Mouse (Mus musculus) megakaryocyte, embryonic 14.5 days (primary cell): Measurements from ENCODE around the gene Ptprg.

Experiments used
- FLI1 ChIP-seq: IDR thresholded peaks from 2 replicates; pipeline ENCODE4 v1.6.1; 2012; ENCODE audit warnings: low read length, inconsistent platforms, mixed read lengths
- GATA1 ChIP-seq: IDR thresholded peaks from 3 replicates; pipeline ENCODE4 v1.6.1; 2012; ENCODE audit warnings: mixed read lengths, low read length, inconsistent platforms, borderline replicate concordance

DNA sequence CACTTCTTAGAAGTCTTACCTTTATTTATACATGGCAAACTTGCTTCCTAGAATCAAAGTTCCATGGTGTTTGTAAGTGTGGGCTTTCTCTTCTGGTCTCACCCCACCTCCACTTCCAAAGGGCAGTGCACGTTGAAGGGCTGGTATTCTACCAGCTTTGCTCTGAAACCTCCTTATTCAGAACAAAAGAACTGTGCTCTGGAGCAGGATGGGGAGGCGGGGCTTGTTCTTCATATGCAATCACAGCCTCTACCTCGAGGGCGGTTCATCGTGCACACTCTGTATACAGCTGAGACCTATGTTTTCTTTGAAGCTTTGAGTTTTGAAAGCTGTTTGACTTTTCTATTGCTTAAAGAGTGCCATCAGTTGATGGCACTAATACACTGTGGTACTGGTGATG is 412.5 kb downstream of the Ptprg start:
- TF ChIP-seq GATA1 (no peak), FLI1 (no peak)
